Mouse (Mus musculus) intestine, embryonic 15.5 days (tissue): ENCODE data around the gene Etl4. TPM values are rescaled to one million over a fixed set of nuclear protein-coding genes. Genes with fewer than 3 reads are reported as not detected.

Experiments used
- ATAC-seq: fragments of 200-750 bp; cut with Nextera tagmentation; 2 replicates; pipeline ENCODE4 v1.8.0; 2017; ENCODE audit warnings: moderate TSS enrichment, moderate library complexity
- H3K27ac ChIP-seq: fragments of 300-500 bp; sonication (generic); 2 replicates; pipeline ENCODE4 v1.5.1; 2015; ENCODE audit warnings: mild to moderate bottlenecking, inconsistent platforms
- H3K27me3 ChIP-seq: fragments of 300-500 bp; sonication (generic); replicated peaks from 2 replicates; pipeline ENCODE4 v1.6.1; 2015; ENCODE audit warnings: inconsistent platforms
- H3K36me3 ChIP-seq: fragments of 300-500 bp; sonication (generic); 2 replicates; pipeline ENCODE4 v1.6.1; 2015; ENCODE audit warnings: inconsistent platforms
- H3K4me1 ChIP-seq: fragments of 300-500 bp; sonication (generic); replicated peaks from 2 replicates; pipeline ENCODE4 v1.6.1; 2015; ENCODE audit warnings: inconsistent platforms
- H3K4me2 ChIP-seq: fragments of 300-500 bp; sonication (generic); replicated peaks from 2 replicates; pipeline ENCODE4 v1.6.1; 2015; ENCODE audit warnings: mild to moderate bottlenecking, inconsistent platforms
- H3K4me3 ChIP-seq: fragments of 300-500 bp; sonication (generic); replicated peaks from 2 replicates; pipeline ENCODE4 v1.5.1; 2015; ENCODE audit warnings: inconsistent platforms
- H3K9ac ChIP-seq: fragments of 300-500 bp; sonication (generic); 2 replicates; pipeline ENCODE4 v1.6.1; 2015; ENCODE audit warnings: inconsistent platforms
- H3K9me3 ChIP-seq: fragments of 300-500 bp; sonication (generic); 2 replicates; pipeline ENCODE4 v1.6.1; 2016; ENCODE audit warnings: inconsistent platforms
- WGBS: fragments of 180-500 bp; shearing (Covaris S2); methylation state at CpG from one replicate; pipeline ENCODE4 v1.1.7; 2015; 5-methylcytosine and 5-hydroxymethylcytosine counted together
- polyA plus RNA-seq: library from polyadenylated mRNA; unstranded; fragments of >200 nt; fragmentation: Nextera tagmentation; extraction: Ambion mirVana; gene quantifications from 2 replicates; pipeline ENCODE4 v1.2.1, GENCODE M21; 2015

Etl4 gene
- polyA plus RNA-seq, 1 experiment from 2014 or later = 32.8 TPM

DNA sequence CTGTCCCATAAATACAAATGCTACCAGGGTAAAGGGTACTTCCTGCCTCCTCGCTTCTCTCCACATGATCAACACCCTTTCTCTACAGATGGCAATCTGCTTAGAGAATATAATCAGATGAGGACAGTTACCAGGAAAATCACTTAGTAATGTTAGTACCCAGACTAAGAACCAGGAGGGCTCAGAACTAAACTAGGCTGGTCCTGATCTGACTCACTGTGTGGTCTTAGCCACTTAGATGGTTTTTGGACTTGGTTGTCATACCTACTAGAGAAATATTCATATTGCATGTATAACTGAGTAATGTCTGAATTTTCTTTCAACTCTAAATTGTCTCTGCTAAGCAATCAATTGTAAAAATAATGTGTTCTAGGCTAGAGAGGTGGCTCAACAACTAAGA is 662.4 kb downstream of the Etl4 start:
- Histone ChIP-seq H3K9ac (no peak overlapping the region), H3K4me1 (no peaks in the 10 kb centered on the region), H3K27me3 (no peaks in the 10 kb centered on the region), H3K4me3 (no peak overlapping the region), H3K36me3 (no peaks in the 10 kb centered on the region), H3K4me2 (no peak overlapping the region), H3K27ac (no peak overlapping the region), H3K9me3 (no peaks in the 10 kb centered on the region)
- ATAC-seq = no peak
- WGBS = 88% methylated on average over 1 of the region's 1 CpGs

- Histone ChIP-seq H3K9ac (no peak overlapping the region), H3K27ac (no peak overlapping the region), H3K36me3 (no peaks in the 10 kb centered on the region), H3K9me3 (no peaks in the 10 kb centered on the region), H3K4me2 (no peak overlapping the region), H3K4me1 (no peaks in the 10 kb centered on the region), H3K4me3 (no peak overlapping the region), H3K27me3 (no peaks in the 10 kb centered on the region)
- ATAC-seq = no peak
- 66% methylated on average over 3 of the region's 3 CpGs for WGBS
These were observed 670.8 kb downstream of the Etl4 start for GRCm38 (mm10) chr2:20580331-20580730.

DNA sequence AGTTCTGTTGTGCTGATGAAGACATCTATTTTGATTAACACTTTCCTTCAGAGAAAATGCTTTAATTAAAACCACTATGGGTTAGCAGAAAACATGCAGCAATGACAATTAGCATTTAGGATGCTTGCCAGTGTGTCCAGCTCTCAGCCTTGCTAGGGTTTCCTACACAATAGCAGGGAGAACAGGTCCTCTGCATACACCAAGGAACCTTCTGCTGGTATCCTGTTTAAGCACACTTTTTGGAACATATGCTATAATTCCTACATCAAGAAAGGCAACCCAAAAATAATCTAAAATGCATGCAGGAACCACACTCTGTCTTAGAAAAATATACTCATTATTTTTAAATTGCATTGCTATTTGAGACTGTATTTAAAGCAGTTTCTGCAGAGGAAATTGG is 673.5 kb downstream of the Etl4 start:
- no peaks in the 10 kb centered on the region for H3K36me3 ChIP-seq
- H3K4me1 ChIP-seq = no peaks in the 10 kb centered on the region
- H3K27ac ChIP-seq = no peak overlapping the region
- no peak overlapping the region for H3K9ac ChIP-seq
- no peak overlapping the region for H3K4me3 ChIP-seq
- no peaks in the 10 kb centered on the region for H3K27me3 ChIP-seq
- no peak for ATAC-seq
- H3K4me2 ChIP-seq = no peak overlapping the region
- no peaks in the 10 kb centered on the region for H3K9me3 ChIP-seq

- Histone ChIP-seq H3K9ac (no peak overlapping the region), H3K27me3 (no peaks in the 10 kb centered on the region), H3K9me3 (no peaks in the 10 kb centered on the region), H3K36me3 (no peaks in the 10 kb centered on the region), H3K4me1 (no peaks in the 10 kb centered on the region), H3K4me3 (no peak overlapping the region), H3K27ac (no peak overlapping the region), H3K4me2 (no peak overlapping the region)
- 84% methylated on average over 6 of the region's 6 CpGs for WGBS
- peak; percentile 55 for ATAC-seq
These were observed 674.1 kb downstream of the Etl4 start for GRCm38 (mm10) chr2:20583562-20584153.

GRCm38 (mm10) chr2:20587913-20588312 is 678.3 kb downstream of the Etl4 start:
- H3K9me3 ChIP-seq = no peaks in the 10 kb centered on the region
- no peak overlapping the region for H3K27ac ChIP-seq
- H3K9ac ChIP-seq = no peak overlapping the region
- no peaks in the 10 kb centered on the region for H3K36me3 ChIP-seq
- H3K4me1 ChIP-seq = no peaks in the 10 kb centered on the region
- H3K4me3 ChIP-seq = no peak overlapping the region
- H3K4me2 ChIP-seq = no peak overlapping the region
- ATAC-seq = no peak
- H3K27me3 ChIP-seq = no peaks in the 10 kb centered on the region
- whole genome bisulfite sequencing = 93% methylated on average over 2 of the region's 2 CpGs

DNA sequence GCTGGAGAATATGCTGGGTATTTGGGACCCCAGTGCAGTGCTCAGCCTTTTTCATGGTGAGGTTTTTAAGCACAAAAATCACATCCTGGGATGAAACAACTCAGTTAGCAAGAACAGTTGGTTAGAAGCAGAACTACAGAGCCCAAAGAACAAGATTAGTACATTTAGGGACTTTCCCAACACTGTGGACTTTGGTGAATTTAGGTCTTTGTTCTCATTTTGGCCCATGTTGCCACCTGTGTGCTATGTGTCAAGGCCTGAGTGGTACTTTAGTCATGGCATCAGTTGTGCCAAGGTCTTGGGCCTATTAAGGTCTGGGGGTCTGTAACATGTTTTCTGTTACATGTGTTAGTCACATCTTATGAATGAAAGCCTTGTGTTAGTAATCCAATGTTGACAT is 679.1 kb downstream of the Etl4 start:
- no peak for ATAC-seq
- Histone ChIP-seq H3K4me2 (no peak overlapping the region), H3K9me3 (no peaks in the 10 kb centered on the region), H3K27ac (no peak overlapping the region), H3K4me1 (no peaks in the 10 kb centered on the region), H3K9ac (no peak overlapping the region), H3K27me3 (no peaks in the 10 kb centered on the region), H3K36me3 (no peaks in the 10 kb centered on the region), H3K4me3 (no peak overlapping the region)

DNA sequence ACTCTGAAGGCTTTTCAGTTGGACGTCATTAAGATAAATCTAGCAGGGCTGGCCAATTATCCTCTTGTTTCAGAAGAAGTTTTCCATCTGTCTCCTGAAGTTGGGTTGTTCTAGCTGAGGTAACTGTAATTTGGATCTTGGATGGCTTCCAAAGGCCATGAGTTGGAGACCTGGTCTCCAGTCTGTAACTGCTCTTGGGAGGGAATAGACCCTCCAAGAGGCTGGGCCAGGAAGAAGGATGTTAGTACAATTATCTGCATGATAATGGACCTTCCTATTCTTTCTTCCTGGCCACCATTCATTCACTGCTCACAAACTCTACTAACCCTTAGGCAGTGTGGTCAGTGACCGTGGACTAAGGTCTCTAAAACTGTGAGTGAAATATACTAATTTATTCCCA is 684.5 kb downstream of the Etl4 start:
- Histone ChIP-seq H3K9ac (no peak overlapping the region), H3K36me3 (no peaks in the 10 kb centered on the region), H3K9me3 (no peaks in the 10 kb centered on the region), H3K27ac (no peak overlapping the region), H3K4me2 (no peak overlapping the region), H3K27me3 (no peaks in the 10 kb centered on the region), H3K4me3 (no peak overlapping the region), H3K4me1 (peaks cover 3% of the 10 kb centered on the region; the same call in 1 of the 2 replicates)
- 60% methylated on average over 2 of the region's 2 CpGs for WGBS
- no peak for ATAC-seq

DNA sequence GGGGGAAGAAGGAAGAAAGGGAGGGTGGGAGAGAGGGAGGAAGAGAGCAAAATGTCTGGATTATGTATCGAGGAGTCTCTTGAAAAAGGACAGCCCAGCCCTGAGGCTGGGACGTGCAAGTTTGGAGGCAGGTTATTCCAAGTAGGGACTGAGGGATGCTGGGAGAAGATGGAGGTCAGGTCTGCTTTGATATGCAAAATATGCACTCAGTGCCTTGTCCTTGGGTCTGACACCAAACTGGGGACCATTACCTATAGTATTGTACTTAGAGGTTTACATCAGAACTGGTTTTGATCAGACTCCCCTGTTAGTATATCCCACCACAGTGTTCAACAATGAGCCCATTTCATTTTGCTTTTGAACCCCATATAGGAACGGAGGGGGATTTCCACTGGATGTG is 685.4 kb downstream of the Etl4 start:
- H3K27ac ChIP-seq = no peak overlapping the region
- H3K9me3 ChIP-seq = no peaks in the 10 kb centered on the region
- H3K4me2 ChIP-seq = no peak overlapping the region
- peaks cover 3% of the 10 kb centered on the region; the same call in 1 of the 2 replicates for H3K4me1 ChIP-seq
- no peaks in the 10 kb centered on the region for H3K36me3 ChIP-seq
- ATAC-seq = no peak
- WGBS = 75% methylated on average over 3 of the region's 3 CpGs
- H3K9ac ChIP-seq = no peak overlapping the region
- H3K4me3 ChIP-seq = no peak overlapping the region
- no peaks in the 10 kb centered on the region for H3K27me3 ChIP-seq

- Histone ChIP-seq H3K4me3 (no peak overlapping the region), H3K4me2 (no peak overlapping the region), H3K27ac (peak overlapping the region; percentile 28; the same call in 1 of the 2 replicates), H3K4me1 (peaks cover 3% of the 10 kb centered on the region; the same call in 1 of the 2 replicates), H3K9ac (no peak overlapping the region), H3K9me3 (no peaks in the 10 kb centered on the region), H3K36me3 (no peaks in the 10 kb centered on the region), H3K27me3 (no peaks in the 10 kb centered on the region)
- ATAC-seq = no peak
- WGBS = 97% methylated on average over 3 of the region's 3 CpGs
These were observed 687.0 kb downstream of the Etl4 start for GRCm38 (mm10) chr2:20596558-20596957.

GRCm38 (mm10) chr2:20597193-20597592 is 687.6 kb downstream of the Etl4 start:
- Histone ChIP-seq H3K27ac (peak overlapping the region; percentile 28; the same call in 1 of the 2 replicates), H3K36me3 (no peaks in the 10 kb centered on the region), H3K27me3 (no peaks in the 10 kb centered on the region), H3K4me1 (peaks cover 3% of the 10 kb centered on the region; the same call in 1 of the 2 replicates), H3K9ac (no peak overlapping the region), H3K9me3 (no peaks in the 10 kb centered on the region), H3K4me2 (no peak overlapping the region), H3K4me3 (no peak overlapping the region)
- 39% methylated on average over 2 of the region's 2 CpGs for WGBS
- peak; percentile 89 for ATAC-seq

- H3K4me1 ChIP-seq = no peaks in the 10 kb centered on the region
- no peak overlapping the region for H3K4me2 ChIP-seq
- no peak for ATAC-seq
- no peak overlapping the region for H3K4me3 ChIP-seq
- WGBS = 82% methylated on average over 2 of the region's 2 CpGs
- H3K27me3 ChIP-seq = no peaks in the 10 kb centered on the region
- H3K36me3 ChIP-seq = no peaks in the 10 kb centered on the region
- H3K9me3 ChIP-seq = no peaks in the 10 kb centered on the region
- H3K27ac ChIP-seq = no peak overlapping the region
- no peak overlapping the region for H3K9ac ChIP-seq
These were observed 693.1 kb downstream of the Etl4 start for GRCm38 (mm10) chr2:20602656-20603055.

DNA sequence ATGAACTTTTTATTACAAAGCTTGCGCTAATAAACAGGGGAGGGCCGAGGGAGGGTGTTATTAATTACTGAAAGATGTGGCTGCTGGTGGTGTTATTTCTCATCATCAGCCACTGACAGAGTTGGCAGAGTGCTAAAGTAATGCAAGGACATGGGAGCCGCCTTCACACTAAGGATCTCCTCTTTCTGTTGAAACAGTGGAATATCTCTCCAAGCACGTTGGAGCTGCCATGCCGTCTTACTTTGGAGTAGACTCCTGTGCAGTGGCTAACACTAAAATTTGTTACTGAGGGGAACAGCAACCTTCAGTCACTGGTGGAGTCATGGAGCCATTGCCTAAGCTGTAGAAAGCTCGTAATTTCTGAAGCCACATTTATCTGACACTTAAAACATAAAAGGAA is 694.0 kb downstream of the Etl4 start:
- 87% methylated on average over 6 of the region's 6 CpGs for WGBS
- no peak overlapping the region for H3K4me3 ChIP-seq
- no peak overlapping the region for H3K9ac ChIP-seq
- no peak for ATAC-seq
- H3K27me3 ChIP-seq = no peaks in the 10 kb centered on the region
- H3K27ac ChIP-seq = no peak overlapping the region
- H3K9me3 ChIP-seq = no peaks in the 10 kb centered on the region
- no peaks in the 10 kb centered on the region for H3K4me1 ChIP-seq
- H3K4me2 ChIP-seq = no peak overlapping the region
- H3K36me3 ChIP-seq = no peaks in the 10 kb centered on the region

DNA sequence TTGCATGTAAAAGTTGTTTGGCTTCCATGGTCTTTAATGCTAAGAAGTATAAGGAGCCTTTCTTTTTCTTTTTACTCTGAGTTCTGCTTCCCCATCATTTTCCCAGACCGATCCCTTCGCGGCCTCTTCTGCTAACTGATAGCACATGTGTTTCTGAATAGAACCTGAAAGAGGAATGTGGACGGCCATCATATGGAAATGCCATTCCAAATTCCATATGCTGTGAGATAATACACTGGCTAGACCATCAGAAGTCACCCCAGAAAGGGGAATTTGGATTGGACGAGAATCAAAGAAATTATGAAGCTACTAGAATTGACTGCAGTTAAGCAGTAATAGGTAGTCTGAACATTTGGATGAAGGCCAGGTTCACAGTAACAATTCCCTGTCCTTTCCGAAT is 694.4 kb downstream of the Etl4 start:
- 88% methylated on average over 6 of the region's 6 CpGs for WGBS
- ATAC-seq = no peak

More for the DNA sequence above, 694.4 kb downstream of the Etl4 start:
- H3K27ac ChIP-seq = no peak overlapping the region
- H3K36me3 ChIP-seq = no peaks in the 10 kb centered on the region
- no peaks in the 10 kb centered on the region for H3K27me3 ChIP-seq
- no peaks in the 10 kb centered on the region for H3K4me1 ChIP-seq
- no peak overlapping the region for H3K4me2 ChIP-seq
- no peak overlapping the region for H3K4me3 ChIP-seq
- H3K9ac ChIP-seq = no peak overlapping the region
- H3K9me3 ChIP-seq = no peaks in the 10 kb centered on the region
